Mouse (Mus musculus) layer of hippocampus, adult 2 months (tissue): ENCODE measurements at regions not wholly inside any gene's neighbourhood (a gene's known extent, or its start where the extent isn't known, plus 50 kb on each side); places are given as distances from the start of the nearest gene placed in this dataset.

ENCODE experiments used
- DNase-seq, 2 experiments: peaks; one replicate each; pipeline ENCODE4 v3.0.0; 2022; ENCODE audit warnings: low spot score in 2 of 2
- H3K27ac ChIP-seq: fragments of 200-600 bp; 2 replicates; pipeline ENCODE4 v1.8.1; 2022
- H3K4me3 ChIP-seq: fragments of 200-600 bp; 2 replicates; pipeline ENCODE4 v1.8.1; 2022; ENCODE audit warnings: mild to moderate bottlenecking
- CTCF ChIP-seq: fragments of 200-600 bp; conservative IDR thresholded peaks from 2 replicates; pipeline ENCODE4 v1.8.1; 2022; ENCODE audit warnings: antibody characterized with exemption, mild to moderate bottlenecking, moderate library complexity

DNA sequence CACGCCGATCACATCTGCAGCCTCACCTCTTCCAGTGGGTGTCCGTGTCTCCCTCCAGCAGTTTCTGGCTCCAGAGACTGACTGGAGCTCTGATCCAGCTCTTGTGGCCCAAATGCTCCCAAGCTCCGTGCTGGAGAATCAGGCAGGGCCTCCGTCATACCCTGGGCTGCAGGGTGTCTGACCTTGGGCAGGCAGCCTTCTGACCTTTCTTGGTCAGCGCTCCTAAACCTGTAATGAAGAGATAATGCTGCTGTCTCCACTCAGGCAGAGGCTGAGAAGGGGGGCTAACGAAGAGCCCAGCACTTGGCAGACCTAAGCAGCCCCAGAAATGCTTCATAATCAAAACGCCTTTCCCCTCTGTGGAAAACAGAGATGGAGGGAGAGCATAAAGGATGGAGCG, 89.9 kb upstream of the Mef2a start:
- H3K4me3 ChIP-seq = no peak overlapping the region
- H3K27ac ChIP-seq = peak overlapping the region; percentile 67
- TF ChIP-seq CTCF = no peak
- no peak for DNase-seq

- Histone ChIP-seq H3K27ac (peak overlapping the region; percentile 67), H3K4me3 (no peak overlapping the region)
- DNase-seq = peak; percentile 42 to 51
- no peak for TF ChIP-seq CTCF
Measured at GRCm38 (mm10) chr7:67461333-67462255, 88.9 kb upstream of the Mef2a start.

DNA sequence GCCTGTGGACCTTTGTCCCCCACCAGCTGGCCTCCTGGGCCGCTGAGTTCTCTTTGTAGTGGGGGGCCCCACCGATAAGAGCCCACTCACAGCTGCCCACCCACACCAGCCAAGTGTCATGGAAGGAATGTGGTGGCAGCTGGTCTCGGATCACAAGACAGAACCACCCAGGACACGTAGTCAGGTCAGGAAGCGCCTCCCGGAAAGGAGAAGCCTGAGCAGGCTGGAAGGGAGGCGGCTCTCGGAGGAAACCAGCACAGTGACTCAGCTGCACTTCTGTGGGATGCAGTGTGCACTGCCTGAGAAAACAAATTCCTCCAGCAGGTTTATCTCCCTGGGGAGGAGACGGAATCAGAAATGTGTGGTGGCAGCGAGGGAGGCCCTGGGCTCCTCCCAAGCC, 87.2 kb upstream of the Mef2a start:
- peak; percentile 39 for TF ChIP-seq CTCF
- Histone ChIP-seq H3K4me3 (no peak overlapping the region), H3K27ac (peak overlapping the region; percentile 2)
- DNase-seq = peak in 1 of 2 experiments; percentile 47

DNA sequence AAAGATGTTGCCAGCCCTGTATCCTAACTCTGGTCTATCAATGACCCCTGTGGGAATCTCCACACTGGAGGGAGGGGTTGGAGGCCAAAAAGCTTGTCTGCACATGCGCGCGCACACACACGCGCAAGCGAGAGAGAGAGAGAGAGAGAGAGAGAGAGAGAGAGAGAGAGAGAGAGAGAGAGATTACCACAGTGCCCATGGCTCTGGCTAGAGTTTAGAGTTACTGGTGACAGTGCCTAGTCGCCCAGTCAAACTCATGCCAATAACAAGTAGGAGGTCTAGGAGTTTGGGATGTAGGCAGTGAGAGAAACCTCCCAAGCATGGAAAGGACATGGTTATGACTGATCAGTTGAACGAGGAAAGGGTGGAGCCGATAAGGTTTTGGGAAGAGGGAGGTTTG, 86.6 kb upstream of the Mef2a start:
- no peak overlapping the region for H3K4me3 ChIP-seq
- TF ChIP-seq CTCF = no peak
- no peak for DNase-seq
- H3K27ac ChIP-seq = no peak overlapping the region

- H3K4me3 ChIP-seq = no peak overlapping the region
- no peak for TF ChIP-seq CTCF
- no peak for DNase-seq
- no peak overlapping the region for H3K27ac ChIP-seq
Measured at GRCm38 (mm10) chr7:67458640-67459039, 86.0 kb upstream of the Mef2a start.

DNA sequence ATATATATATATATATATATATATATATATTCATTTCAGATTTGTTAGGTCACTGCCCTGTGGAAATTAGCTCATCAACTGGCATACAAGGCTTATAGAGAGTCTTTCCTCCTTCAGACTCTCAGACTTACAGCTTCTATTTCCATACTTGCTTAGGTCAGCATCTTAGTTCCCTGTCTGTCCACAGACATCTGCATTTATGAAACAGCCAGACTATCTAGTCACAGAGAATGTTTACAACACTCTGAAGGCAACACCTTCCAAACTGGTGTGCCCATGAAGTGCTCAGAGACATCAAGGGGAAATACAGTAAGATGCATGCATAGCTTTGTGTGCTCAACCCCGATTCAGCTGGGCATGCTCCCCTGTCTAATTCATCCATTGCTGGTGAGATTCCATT, 85.2 kb upstream of the Mef2a start:
- Histone ChIP-seq H3K4me3 (no peak overlapping the region), H3K27ac (no peak overlapping the region)
- no peak for DNase-seq
- TF ChIP-seq CTCF = no peak

GRCm38 (mm10) chr7:67456015-67456414, 83.4 kb upstream of the Mef2a start:
- Histone ChIP-seq H3K4me3 (no peak overlapping the region), H3K27ac (no peak overlapping the region)
- DNase-seq = no peak
- TF ChIP-seq CTCF = no peak

DNA sequence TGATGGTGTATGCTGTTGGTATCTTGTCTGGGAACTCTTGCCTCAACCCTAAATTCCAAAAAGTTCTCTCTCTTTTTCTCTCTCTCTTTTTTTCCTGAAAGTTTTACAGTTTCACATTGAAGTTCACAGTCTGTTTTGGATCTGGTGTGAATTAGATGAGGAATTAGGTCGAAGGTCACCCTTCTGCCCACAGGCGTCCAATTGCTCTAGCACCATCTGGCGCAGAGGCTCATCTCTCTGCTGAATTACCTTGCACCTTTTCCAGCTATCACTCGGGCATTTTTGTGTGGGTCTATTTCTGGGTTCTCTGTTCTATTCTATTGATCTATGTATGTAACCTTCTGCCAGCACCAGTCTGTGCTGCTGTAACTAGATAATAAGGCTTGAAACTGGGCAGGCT, 81.8 kb upstream of the Mef2a start:
- no peak for DNase-seq
- TF ChIP-seq CTCF = no peak
- Histone ChIP-seq H3K4me3 (no peak overlapping the region), H3K27ac (no peak overlapping the region)

DNA sequence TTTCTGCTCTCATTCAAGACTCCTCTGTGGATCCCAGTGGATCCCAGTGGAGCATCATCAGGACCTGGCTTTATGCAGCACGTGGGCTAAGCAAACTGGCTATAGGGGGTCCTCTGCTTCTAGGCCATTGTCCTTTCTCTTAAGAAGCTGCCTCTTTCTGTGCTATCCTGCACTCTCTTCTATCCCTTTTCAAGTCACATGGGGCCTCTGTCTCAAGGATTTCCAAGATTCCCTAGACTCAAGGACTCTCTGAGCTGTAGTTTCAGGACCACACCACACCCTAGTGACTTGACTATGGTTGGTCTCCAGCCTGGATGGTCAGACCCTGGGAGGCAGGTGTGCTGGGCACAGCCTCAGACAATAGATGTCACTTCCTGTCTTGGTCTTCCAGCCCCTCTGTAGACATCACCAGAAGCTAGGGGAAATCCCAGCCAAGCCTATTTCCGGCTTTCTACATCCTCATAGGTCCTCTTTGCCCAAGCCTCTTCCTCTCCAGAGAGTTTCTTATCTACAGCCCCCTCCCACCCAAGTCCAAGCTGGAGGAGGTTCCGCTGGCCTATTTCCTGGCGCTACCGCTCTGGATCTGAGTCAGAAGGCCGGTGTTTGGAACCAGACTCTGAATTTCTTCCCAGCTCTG, 78.6 kb upstream of the Mef2a start:
- no peak for TF ChIP-seq CTCF
- no peak for DNase-seq
- no peak overlapping the region for H3K4me3 ChIP-seq
- no peak overlapping the region for H3K27ac ChIP-seq

DNA sequence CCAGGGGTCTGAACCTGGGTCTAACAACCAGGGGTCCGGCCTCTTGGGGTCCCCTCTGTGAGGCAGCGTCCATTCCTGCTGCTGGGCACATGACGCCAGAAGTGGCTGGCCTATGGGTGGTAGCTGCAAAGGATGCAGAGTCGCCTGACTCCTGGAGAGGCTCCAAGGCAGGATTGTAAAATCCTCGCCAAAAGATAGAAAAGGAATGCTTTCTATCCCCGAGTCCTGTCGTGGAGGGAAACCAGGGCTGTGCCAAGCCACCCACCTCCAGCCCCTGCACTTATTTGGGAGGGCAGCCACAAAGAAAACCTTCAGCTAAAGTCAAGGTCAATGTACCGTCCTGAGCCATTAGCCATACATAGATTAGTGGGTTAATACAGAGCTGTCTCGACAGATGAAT, 73.9 kb upstream of the Mef2a start:
- no peak overlapping the region for H3K4me3 ChIP-seq
- DNase-seq = no peak
- no peak for TF ChIP-seq CTCF
- H3K27ac ChIP-seq = peak overlapping the region; percentile 61; the same call in 1 of the 2 replicates

DNA sequence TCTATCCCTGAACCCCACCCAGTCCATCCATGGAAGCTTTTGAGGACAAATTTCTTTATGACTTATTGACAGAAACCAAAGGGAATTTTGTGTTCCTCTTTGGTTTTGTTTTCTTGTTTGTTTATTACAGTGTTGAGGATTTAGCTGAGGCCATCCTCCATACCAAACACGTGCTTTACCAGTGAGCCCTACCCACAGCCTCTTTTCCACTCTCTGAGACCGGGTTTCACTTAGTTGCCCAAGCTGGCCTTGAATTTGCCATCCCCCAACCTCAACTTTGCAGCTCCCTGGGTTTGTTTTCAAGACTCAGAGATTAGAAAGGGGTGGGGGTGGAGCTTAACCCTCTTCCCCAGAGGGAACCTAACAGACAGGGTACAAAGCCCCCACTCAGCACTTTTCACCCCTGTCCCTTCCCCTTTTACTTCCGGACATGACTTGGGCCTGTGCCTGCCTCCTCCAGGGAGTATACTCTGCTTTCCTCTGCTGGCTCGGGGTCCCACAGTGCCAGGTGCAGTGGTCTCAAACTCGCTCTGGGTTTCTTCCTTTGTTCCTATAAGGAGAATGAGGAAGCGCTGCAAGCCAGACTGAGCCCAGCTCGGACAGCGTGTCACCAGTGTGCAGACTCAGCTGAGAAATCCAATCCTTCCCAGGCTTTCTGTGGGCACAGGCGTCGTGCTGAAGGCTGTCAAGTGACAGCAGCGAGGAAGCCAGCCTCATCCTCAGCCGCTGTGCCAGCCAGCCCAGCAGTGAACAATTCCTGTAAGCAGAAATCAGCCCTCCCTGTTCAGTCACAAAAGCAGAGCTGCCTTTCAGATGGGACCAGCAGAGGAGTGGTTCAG, 72.8 kb upstream of the Mef2a start:
- no peak overlapping the region for H3K4me3 ChIP-seq
- peak overlapping the region; percentile 61 for H3K27ac ChIP-seq
- no peak for TF ChIP-seq CTCF
- DNase-seq = peak in 1 of 2 experiments; percentile 50

DNA sequence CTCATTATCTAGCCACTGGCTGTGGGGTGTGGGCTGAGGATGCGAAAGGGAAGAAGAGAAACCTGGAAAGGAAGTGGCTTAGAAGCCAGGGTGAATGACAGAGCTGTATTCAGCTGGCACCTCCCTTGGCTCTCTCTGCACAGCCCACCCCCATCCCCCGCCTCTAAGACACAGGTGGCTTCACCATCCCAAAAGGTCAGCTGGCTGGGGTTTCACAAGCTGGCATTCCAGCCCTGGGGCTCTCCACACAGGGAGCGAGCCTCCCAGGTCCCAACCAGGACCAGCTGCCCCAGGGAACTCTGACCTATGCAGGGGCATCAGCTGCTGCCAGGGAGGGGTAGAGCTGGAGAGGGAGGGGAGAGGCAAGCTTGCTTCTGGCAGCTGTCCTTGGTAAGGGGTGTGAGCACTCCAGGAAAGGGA, 71.9 kb upstream of the Mef2a start:
- Histone ChIP-seq H3K4me3 (no peak overlapping the region), H3K27ac (peak overlapping the region; percentile 94; the same call in 1 of the 2 replicates)
- no peak for DNase-seq
- no peak for TF ChIP-seq CTCF

GRCm38 (mm10) chr7:67443666-67444065, 71.0 kb upstream of the Mef2a start:
- Histone ChIP-seq H3K4me3 (no peak overlapping the region), H3K27ac (peak overlapping the region; percentile 94)
- DNase-seq = no peak
- no peak for TF ChIP-seq CTCF
